Mouse (Mus musculus) cerebellum, adult 2 months (tissue): ENCODE measurements at regions not wholly inside any gene's neighbourhood (a gene's known extent, or its start where the extent isn't known, plus 50 kb on each side); places are given as distances from the start of the nearest gene placed in this dataset.

Experiments used
- DNase-seq, 2 experiments: peaks; one replicate each; pipeline ENCODE4 v3.0.0; 2021
- H3K27ac ChIP-seq: fragments of 200-500 bp; 2 replicates; pipeline ENCODE4 v1.5.1; 2012; ENCODE audit warnings: low read length, control low read depth, inconsistent platforms; ENCODE audit not compliant: insufficient read depth
- H3K27me3 ChIP-seq: fragments of 200-500 bp; 2 replicates; pipeline ENCODE4 v1.6.1; 2012; ENCODE audit warnings: inconsistent platforms, mild to moderate bottlenecking, low read length, moderate library complexity; ENCODE audit not compliant: control insufficient read depth, insufficient read depth
- H3K4me1 ChIP-seq: fragments of 200-500 bp; 2 replicates; pipeline ENCODE4 v1.6.1; 2011; ENCODE audit warnings: low read length; ENCODE audit not compliant: control insufficient read depth, insufficient read depth
- H3K4me3 ChIP-seq: fragments of 200-500 bp; replicated peaks from 2 replicates; pipeline ENCODE3; 2011; ENCODE audit warnings: mild to moderate bottlenecking, low read depth, low read length, control low read depth; ENCODE audit not compliant: insufficient read depth
- CTCF ChIP-seq: fragments of 200-500 bp; IDR thresholded peaks from 2 replicates; pipeline ENCODE4 v1.5.1; 2011; ENCODE audit warnings: low read depth, mild to moderate bottlenecking, control low read depth, low read length, moderate library complexity, borderline replicate concordance; ENCODE audit not compliant: insufficient read depth
- POLR2A ChIP-seq: fragments of 200-500 bp; IDR thresholded peaks from 2 replicates; pipeline ENCODE4 v1.6.1; 2011; ENCODE audit warnings: low read length, control low read depth, borderline replicate concordance; ENCODE audit not compliant: insufficient read depth
- WGBS: fragments of 180-500 bp; shearing (Covaris S2); methylation state at CpG from one replicate; pipeline ENCODE4 v1.1.7; 2018; 5-methylcytosine and 5-hydroxymethylcytosine counted together

DNA sequence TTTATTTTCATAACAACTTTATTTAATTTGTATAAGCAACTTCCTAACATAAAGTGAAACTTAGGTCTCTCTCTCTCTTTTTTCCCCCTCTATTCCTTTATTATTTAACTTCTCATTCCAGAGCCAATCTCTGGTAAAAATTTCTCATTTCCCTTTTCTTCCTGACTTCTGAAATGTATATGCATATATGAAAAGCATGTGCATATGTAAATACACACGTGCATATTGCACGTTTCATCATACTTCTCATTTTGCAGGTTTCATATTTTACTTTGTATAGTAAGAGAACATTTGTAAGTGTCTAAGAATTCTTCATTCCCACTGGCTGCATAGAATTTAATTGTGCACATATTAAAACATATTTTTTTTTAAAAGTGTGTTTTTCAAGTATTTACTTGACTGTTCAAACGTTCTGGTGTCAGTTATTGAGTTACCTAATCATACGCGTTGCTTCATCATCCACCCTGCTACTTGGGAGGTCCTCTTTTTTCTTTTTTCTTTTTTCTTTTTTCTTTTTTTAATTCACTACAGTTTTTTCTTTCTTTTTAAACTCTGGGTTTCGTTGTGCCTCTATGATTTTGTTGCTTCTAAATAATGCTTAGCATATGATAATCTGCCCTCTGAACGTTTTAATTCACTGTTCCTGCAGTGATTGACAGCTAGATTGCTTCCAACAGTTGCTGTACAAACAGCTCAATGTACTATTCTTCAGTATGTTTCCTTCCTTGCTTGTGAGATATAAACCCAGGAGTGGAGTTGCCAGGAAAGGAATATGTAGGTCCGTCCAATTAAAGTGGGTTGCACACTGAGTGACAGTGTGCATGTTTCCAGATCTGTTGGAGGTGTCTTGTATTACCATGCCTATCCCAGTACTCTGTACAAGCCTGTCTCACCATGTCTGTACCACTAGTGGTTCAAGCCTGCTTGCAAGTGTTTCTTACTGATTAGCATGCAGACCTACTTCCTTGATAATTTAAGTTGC, 303.2 kb downstream of the Tmem38b start:
- H3K4me1 ChIP-seq = no peaks in the 10 kb centered on the region
- TF ChIP-seq CTCF = no peak
- TF ChIP-seq POLR2A = no peak
- H3K27me3 ChIP-seq = no peaks in the 10 kb centered on the region
- DNase-seq = no peak
- no peak overlapping the region for H3K27ac ChIP-seq
- no peak overlapping the region for H3K4me3 ChIP-seq
- 40% methylated on average over 8 of the region's 8 CpGs for WGBS

- no peak for DNase-seq
- WGBS = 90% methylated on average over 4 of the region's 4 CpGs
- Histone ChIP-seq H3K4me1 (no peaks in the 10 kb centered on the region), H3K4me3 (no peak overlapping the region), H3K27me3 (no peaks in the 10 kb centered on the region), H3K27ac (no peak overlapping the region)
- TF ChIP-seq CTCF (no peak), POLR2A (no peak)
Measured at GRCm38 (mm10) chr4:54156146-54156545, 330.3 kb downstream of the Tmem38b start.

GRCm38 (mm10) chr4:54161337-54161993, 335.6 kb downstream of the Tmem38b start:
- Histone ChIP-seq H3K4me1 (no peaks in the 10 kb centered on the region), H3K27ac (no peak overlapping the region), H3K27me3 (no peaks in the 10 kb centered on the region), H3K4me3 (no peak overlapping the region)
- DNase-seq = no peak
- TF ChIP-seq POLR2A (no peak), CTCF (no peak)
- WGBS = 93% methylated on average over 9 of the region's 9 CpGs

DNA sequence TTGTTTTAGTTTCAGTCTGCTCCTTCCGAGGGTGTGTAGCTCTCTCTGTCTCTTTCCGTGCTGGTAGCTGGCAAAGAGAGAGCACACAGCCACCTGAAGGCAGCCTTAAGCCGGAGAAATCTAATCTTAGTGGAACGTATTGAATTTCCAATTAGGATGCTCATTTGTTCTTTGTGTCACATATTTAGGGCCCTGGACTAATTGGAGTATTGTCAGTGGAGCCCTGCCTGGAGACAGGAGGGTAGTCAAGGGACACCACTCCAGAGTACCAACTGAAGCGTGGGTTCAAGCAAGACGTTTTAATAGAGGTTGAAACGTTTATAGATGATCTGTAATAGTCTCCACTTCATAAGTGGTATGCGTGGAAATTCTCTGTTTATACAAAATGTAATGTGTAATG, 336.5 kb downstream of the Tmem38b start:
- WGBS = 75% methylated on average over 8 of the region's 8 CpGs

DNA sequence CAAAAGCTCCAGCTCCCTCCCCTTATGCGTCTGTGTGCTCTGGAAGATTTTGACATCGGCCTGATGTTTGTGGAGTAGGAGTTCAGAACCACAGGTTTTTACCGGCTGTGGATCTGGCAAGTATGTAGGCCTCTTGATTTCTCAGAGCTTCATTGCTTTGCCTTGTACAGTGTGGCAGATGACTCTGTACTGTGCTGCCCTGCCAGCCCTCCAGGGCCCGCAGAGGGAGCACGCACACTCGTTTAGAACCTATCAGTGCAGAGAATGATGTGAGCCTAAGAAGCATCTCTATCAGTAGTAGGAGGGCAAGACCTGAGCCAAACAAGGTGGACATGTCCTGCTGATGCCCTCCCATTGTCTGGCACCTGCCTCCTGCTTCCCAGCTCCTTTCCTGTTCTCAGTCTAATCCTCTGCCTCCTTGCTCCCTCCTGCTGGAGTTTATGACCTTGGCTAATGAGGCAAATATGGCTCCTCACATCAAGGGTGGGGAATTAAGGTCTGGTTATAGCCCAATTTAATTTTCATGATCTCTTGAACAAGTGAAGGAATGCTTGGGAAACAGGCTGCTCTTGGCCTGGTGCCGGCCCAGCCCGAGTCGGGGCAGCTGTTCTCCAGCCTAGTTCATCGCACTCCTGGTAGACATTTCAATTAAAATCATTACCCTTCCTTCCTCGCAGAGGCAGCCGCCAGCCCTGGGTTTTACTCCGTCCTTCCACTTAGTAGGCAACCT, 344.5 kb downstream of the Tmem38b start:
- Histone ChIP-seq H3K4me3 (no peak overlapping the region), H3K27me3 (no peaks in the 10 kb centered on the region), H3K27ac (no peak overlapping the region), H3K4me1 (no peaks in the 10 kb centered on the region)
- no peak for TF ChIP-seq CTCF
- no peak for TF ChIP-seq POLR2A
- no peak for DNase-seq
- 60% methylated on average over 13 of the region's 13 CpGs for WGBS

More for the DNA sequence above, 336.5 kb downstream of the Tmem38b start:
- Histone ChIP-seq H3K4me3 (no peak overlapping the region), H3K27ac (no peak overlapping the region), H3K4me1 (no peaks in the 10 kb centered on the region), H3K27me3 (no peaks in the 10 kb centered on the region)
- no peak for DNase-seq
- TF ChIP-seq CTCF = no peak
- no peak for TF ChIP-seq POLR2A

GRCm38 (mm10) chr4:54184213-54184612, 358.4 kb downstream of the Tmem38b start:
- H3K4me1 ChIP-seq = no peaks in the 10 kb centered on the region
- DNase-seq = no peak
- no peak overlapping the region for H3K4me3 ChIP-seq
- WGBS = 92% methylated on average over 1 of the region's 1 CpGs
- H3K27ac ChIP-seq = no peak overlapping the region
- TF ChIP-seq POLR2A (no peak), CTCF (no peak)
- no peaks in the 10 kb centered on the region for H3K27me3 ChIP-seq

- Histone ChIP-seq H3K4me1 (no peaks in the 10 kb centered on the region), H3K27me3 (no peaks in the 10 kb centered on the region), H3K27ac (no peak overlapping the region), H3K4me3 (no peak overlapping the region)
- no peak for TF ChIP-seq POLR2A
- TF ChIP-seq CTCF = no peak
- WGBS = 93% methylated on average over 2 of the region's 2 CpGs
- no peak for DNase-seq
Measured at GRCm38 (mm10) chr4:54195734-54196133, 369.9 kb downstream of the Tmem38b start.

- no peak for DNase-seq
- no peak for TF ChIP-seq CTCF
- TF ChIP-seq POLR2A = no peak
- Histone ChIP-seq H3K4me3 (no peak overlapping the region), H3K4me1 (no peaks in the 10 kb centered on the region), H3K27me3 (no peaks in the 10 kb centered on the region), H3K27ac (no peak overlapping the region)
- WGBS = 94% methylated on average over 4 of the region's 4 CpGs
Measured at GRCm38 (mm10) chr4:54202440-54202839, 376.6 kb downstream of the Tmem38b start.
